Mouse (Mus musculus): ENCODE measurements around the gene Gm43552. TPM values are rescaled to one million over a fixed set of nuclear protein-coding genes. Genes with fewer than 3 reads are reported as not detected.

The Gm43552 gene
- polyA plus RNA-seq (2021; fragmentation: Nextera tagmentation) = 0.75 TPM in 1 of 2 replicates, not detected in the other
- long read RNA-seq, experiment 1 = 0 reads
- long read RNA-seq, experiment 2 = 0 reads

DNA sequence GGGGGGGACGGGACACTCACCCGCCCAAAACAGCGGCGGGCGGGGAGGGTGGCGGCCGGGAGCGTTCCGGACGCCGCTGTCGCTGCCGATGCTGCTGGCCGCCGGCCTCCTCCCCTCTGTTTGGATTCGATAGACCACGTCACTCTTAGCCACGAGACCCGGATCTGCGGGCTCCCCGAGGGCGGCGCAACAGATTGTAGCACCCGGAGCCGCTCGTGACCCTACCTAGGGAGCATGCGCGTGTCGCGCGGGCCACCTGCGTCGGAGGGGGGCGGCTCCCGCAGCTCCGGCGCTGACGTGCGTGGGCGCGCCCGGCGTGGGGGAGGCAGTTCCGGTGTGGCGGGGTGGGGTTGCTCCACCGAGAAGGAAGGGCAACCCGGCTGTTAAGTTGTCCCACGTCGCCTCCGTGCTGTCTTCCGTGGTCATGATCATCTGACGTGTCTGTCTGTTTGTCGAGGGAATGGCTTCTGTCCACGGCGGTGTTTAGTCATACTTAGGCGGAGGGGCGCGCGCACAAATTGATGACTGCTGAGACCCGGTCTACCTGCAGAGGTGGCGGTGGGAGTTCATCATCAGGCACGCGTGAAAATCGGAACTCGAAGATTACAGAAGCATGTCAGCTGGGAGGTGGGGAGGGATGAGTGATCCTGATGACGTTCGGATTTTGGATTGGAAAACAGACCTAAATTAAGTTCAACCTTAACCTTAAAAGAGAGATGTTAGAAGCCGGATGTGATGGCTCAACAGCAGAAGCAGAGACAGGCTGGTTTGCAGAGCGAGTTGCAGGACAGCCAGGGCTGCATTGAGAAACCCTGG, at the start of gene Gm43552:
Gene Gm43552 (minus strand): TSS at position 118 of the 816 bp plus-strand sequence.

DNA sequence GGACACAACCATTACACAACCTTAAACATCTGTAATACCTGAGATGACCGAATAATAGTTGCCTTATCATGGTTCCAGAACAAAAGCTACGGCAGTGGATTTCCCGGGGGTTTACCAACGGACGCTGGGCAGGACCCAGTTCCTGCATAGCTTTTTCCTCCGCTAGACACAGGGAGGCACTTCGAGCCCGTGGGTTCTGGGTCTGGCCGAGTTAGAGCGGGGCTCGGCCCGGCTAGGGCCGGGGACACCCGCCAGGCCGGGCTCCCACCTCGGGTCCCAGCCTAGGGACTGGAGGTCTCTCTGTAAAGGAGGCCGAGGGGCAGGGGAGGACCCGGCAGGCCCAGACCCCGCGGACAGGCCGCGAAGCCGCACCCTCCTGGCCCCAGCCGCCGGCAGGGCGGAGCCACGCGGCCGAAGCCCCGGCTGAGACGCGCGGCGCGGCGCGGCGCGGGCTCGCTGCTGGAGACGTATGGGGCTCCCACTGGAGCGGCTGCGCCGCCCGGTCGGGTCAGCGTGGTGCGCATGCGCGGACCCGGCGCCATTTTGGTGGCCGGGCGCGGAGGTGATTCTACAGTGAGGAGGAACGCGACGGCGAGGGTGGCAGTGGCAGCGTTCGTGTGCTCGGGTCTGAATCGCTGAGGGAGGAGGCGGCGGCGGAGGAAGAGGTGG, 44.3 kb upstream of the Gm43552 start, which contains the start of the genes Smim14 and Ube2k:
Gene Smim14 (minus strand): TSS at position 434 of the 669 bp plus-strand sequence.
Gene Ube2k (plus strand): TSS at position 483 of the 669 bp plus-strand sequence.

DNA sequence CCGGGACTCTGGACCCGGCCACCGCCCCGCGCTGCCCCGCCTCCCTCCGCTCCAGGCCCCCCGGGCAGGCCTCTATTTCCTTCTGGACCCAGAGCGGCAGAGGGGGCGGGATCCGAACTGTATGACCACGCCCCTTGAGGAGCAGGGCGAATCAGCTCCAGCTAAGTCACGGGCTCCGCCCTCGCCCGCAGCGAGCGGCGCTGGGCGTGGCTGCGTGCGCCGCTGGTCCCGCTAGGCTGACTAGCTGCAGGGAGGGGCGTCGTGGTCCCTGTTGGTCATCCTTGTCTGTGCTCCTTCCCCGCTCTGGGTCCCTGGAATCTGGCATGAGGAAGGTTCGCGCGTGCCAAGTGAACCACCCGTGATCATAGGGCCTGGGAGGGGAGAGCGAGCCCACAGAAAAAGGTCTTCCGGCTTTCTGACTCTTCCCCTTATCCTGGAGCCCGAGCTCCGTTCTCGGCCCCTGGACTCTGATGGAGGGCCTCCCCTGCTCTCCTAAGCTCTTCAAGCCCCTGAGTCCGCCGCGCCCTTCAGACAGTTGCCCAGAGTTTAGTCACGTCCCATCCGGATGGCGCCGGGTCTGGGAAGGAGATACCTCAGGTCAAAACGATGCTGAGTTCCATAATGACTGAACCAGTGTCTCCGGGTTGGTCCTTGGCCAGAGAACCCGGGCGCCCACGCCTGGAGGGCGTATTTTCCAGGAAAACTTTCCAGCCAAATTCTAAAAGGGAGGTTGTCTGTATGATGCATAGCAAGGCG, 56.6 kb downstream of the Gm43552 start, which contains the start of gene Ugdh:
Gene Ugdh (minus strand): TSS at position 144 of the 756 bp plus-strand sequence.

DNA sequence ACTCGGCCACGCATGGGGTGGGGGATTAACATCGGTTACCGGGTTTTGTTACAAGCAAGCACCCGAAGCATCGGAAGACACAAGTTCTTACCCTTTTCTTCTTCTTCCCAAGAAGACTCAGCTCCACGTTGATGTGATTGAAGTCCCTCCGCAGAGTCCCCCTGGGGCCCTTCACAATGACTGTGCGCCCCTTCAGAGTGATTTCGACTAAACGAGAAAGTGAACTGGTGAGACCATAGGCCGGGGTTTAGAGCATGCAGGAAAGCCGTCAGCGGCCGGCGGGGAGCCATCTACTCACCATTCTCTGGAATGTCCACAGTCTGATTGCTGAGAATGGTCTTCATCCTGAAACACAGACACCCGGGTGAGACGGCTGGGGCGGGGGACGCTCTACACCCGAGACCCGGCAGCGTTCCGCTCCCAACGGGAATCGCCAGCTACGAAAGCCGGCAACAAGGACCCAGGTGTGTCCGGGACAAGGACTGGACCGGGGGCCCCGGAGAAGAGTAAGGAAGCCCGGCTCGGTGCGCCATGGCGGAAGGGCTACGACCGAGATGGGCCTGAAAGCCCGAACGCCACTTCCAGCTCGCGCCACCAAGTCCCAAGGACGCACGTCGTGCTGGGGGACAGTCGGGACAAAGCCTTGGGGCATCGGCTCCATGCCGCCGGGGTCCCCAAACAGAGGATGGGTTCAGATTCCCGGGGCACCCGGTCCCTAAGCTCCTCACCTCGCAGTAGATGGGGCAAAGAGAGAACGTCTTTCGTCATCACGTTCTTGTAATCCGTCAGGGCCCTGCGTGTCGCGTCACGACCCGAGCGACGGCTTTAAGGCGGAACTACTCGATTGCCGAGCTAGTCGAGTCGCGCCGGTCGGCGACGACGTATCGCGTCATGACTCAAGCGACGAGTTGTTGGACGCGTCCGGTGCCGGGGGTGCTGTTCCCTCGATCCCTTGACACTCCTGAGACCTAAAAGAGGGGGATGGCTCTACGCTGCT, 101.7 kb downstream of the Gm43552 start, which contains the start of the genes Rpl9 and Lias:
Gene Rpl9 (minus strand): TSS at position 797 of the 997 bp plus-strand sequence.
Gene Lias (plus strand): TSS at position 850 of the 997 bp plus-strand sequence.

Other genes with a start within 250 kb of the Gm43552 start
- 39.3 and 43.1 TPM in 2 replicates for gene Rfc1, start 157.2 kb downstream of the Gm43552 start, polyA plus RNA-seq (2021; fragmentation: Nextera tagmentation)
- 0.06 TPM in 1 of 2 replicates, not detected in the other for gene Klb, start 144.5 kb downstream of the Gm43552 start, polyA plus RNA-seq (2021; fragmentation: Nextera tagmentation)
- gene Rpl9, start 101.4 kb downstream of the Gm43552 start, polyA plus RNA-seq (2021; fragmentation: Nextera tagmentation) = 2,007 and 2,139 TPM in 2 replicates
- 45.9 and 49.3 TPM in 2 replicates for gene Lias, start 101.3 kb downstream of the Gm43552 start, polyA plus RNA-seq (2021; fragmentation: Nextera tagmentation)
- gene Ugdh, start 56.9 kb downstream of the Gm43552 start, polyA plus RNA-seq (2021; fragmentation: Nextera tagmentation) = 12.7 and 16.3 TPM in 2 replicates
- 242 and 249 TPM in 2 replicates for gene Smim14, start 44.4 kb upstream of the Gm43552 start, polyA plus RNA-seq (2021; fragmentation: Nextera tagmentation)
- gene Ube2k, start 44.4 kb upstream of the Gm43552 start, polyA plus RNA-seq (2021; fragmentation: Nextera tagmentation) = 45.7 and 64.8 TPM in 2 replicates
- gene Pds5a, start 205.4 kb upstream of the Gm43552 start, polyA plus RNA-seq (2021; fragmentation: Nextera tagmentation) = 6.7 and 6.8 TPM in 2 replicates

Measured in layer of hippocampus, adult 6 months (tissue).